Mouse (Mus musculus): Measurements from ENCODE around the gene Gm49721.
"Not testable (repeated sequence)": the region's sequence is repeated elsewhere in the genome, so short reads cannot be mapped to it uniquely, and the experiment has no call there.

DNA sequence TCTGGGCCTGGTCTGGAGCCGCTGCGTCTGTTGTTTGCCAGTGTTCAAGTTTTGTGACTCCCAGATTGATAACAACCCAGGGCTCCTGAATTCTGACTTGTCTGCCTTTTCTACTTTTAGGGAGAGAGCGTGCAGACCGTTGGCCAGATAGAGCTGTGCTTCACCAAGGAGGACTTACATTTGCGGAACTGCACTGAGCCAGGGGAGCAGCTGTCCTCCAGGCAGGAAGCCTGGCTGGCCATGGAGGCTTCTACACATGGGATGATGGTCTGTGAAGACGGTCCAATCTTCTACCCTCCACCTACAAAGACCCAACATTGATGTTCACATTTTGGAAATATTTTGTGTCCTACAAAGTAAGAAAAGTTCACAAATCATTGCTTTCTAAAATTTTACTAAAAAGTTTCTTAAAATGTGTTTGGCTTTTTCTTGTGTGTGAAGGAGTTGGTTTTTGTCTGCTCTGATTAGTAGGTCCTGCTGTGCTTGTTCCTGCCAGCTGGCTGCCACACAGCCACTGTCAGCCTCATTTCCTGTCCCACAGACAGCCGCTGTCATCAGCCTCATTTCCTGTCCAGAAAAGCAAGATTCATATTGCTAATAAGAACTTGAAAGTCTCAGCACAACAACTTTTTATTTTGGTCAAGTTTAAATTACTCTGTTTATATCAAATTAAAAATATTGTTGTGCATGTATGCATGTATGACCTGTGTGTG is 19.2 kb downstream of the Gm49721 start:
- TF ChIP-seq FLI1 (IDR thresholded peaks at IDR 0.05; ENCODE audit: low read length); GATA1 (IDR thresholded peaks at IDR 0.05; ENCODE audit: borderline replicate concordance, low read length): not testable (repeated sequence)
